Mouse (Mus musculus) lung, adult 2 months (tissue): ENCODE data around the gene Myo10.

Source experiments
- CTCF ChIP-seq: fragments of 200-500 bp; IDR thresholded peaks from 2 replicates; pipeline ENCODE4 v1.5.1; 2011; ENCODE audit warnings: mild to moderate bottlenecking, low read length, control low read depth; ENCODE audit not compliant: insufficient read depth
- POLR2A ChIP-seq: fragments of 200-500 bp; IDR thresholded peaks from 2 replicates; pipeline ENCODE4 v1.6.1; 2011; ENCODE audit warnings: low read depth, mild to moderate bottlenecking, control low read depth, low read length, borderline replicate concordance; ENCODE audit errors: extremely low read depth

DNA sequence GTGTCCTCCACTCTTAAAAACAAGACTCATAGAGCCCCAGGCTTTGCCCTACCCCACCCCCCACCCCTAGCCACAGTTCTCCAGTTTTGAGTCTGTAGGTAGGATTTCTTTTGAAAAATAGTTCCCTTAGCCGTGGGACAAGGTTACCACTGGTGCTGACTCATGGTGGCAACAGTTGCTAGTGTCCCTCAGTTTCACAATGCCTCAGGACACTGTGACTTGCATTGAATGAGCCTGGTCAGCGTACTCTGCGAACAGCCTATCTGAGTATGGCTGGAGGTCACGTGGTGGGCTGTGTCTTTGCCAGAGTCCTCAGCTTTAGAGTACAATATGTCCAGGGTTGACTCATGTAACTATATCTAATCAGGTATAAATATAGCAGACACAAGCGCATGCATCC lies 104.5 kb downstream of the Myo10 start:
- TF ChIP-seq CTCF = no peak
- TF ChIP-seq POLR2A = no peak
